Mouse (Mus musculus) testis, adult 2 months (tissue): Measurements from ENCODE around the gene Sez6l.

ENCODE experiments used
- CTCF ChIP-seq: fragments of 200-500 bp; IDR thresholded peaks from 2 replicates; pipeline ENCODE4 v1.5.1; 2012; ENCODE audit warnings: low read depth, mild to moderate bottlenecking, inconsistent platforms, low read length, moderate library complexity; ENCODE audit not compliant: control insufficient read depth, insufficient read depth, insufficient replicate concordance
- POLR2A ChIP-seq: fragments of 200-500 bp; IDR thresholded peaks from 2 replicates; pipeline ENCODE4 v1.6.1; 2012; ENCODE audit warnings: low read depth, mild to moderate bottlenecking, inconsistent platforms, low read length, moderate library complexity; ENCODE audit not compliant: control insufficient read depth

GRCm38 (mm10) chr5:112597307-112597706 lies 20.3 kb upstream of the Sez6l start:
- TF ChIP-seq POLR2A (no peak), CTCF (no peak)
